Mouse (Mus musculus) G1E (cell line): ENCODE measurements around the gene Atp6v1g1. TPM values are rescaled to one million over a fixed set of nuclear protein-coding genes. Genes with fewer than 3 reads are reported as not detected.

Source experiments
- ATAC-seq: 2 replicates; pipeline ENCODE4 v1.8.0; 2016; ENCODE audit warnings: mild to moderate bottlenecking; ENCODE audit not compliant: insufficient number of reproducible peaks, poor library complexity, low FRiP score, severe bottlenecking; ENCODE audit errors: extremely low read depth
- DNase-seq: peaks from one replicate; pipeline ENCODE4 v3.0.0; 2012; ENCODE audit warnings: low spot score
- H3K27me3 ChIP-seq: 2 replicates; pipeline ENCODE4 v1.6.1; 2012; ENCODE audit warnings: mild to moderate bottlenecking, low read length, inconsistent platforms; ENCODE audit not compliant: insufficient read depth
- H3K36me3 ChIP-seq: replicated peaks from 2 replicates; pipeline ENCODE3; 2012; ENCODE audit warnings: mild to moderate bottlenecking, inconsistent platforms
- H3K4me1 ChIP-seq: 2 replicates; pipeline ENCODE4 v1.6.1; 2012; ENCODE audit warnings: low read depth, low read length, inconsistent platforms, mixed read lengths; ENCODE audit not compliant: insufficient read depth
- H3K4me3 ChIP-seq: 2 replicates; pipeline ENCODE4 v1.5.1; 2012; ENCODE audit warnings: low read depth, mild to moderate bottlenecking, inconsistent platforms, low read length, moderate library complexity, mixed read lengths
- H3K9me3 ChIP-seq: replicated peaks from 2 replicates; pipeline ENCODE4 v1.6.1; 2012; ENCODE audit warnings: inconsistent platforms
- CTCF ChIP-seq: IDR thresholded peaks from 2 replicates; pipeline ENCODE4 v1.5.1; 2012; ENCODE audit warnings: low read depth, low read length, inconsistent platforms, mixed read lengths
- GATA1 ChIP-seq: IDR thresholded peaks from 2 replicates; pipeline ENCODE4 v1.6.1; 2012; ENCODE audit warnings: borderline replicate concordance, low read length, inconsistent platforms, mixed read lengths
- GATA2 ChIP-seq: IDR thresholded peaks from 2 replicates; pipeline ENCODE4 v1.6.1; 2012; ENCODE audit warnings: low read depth, low read length, inconsistent platforms, borderline replicate concordance
- POLR2AphosphoS5 ChIP-seq: IDR thresholded peaks from 2 replicates; pipeline ENCODE4 v1.6.1; 2012; ENCODE audit warnings: low read depth, low read length, inconsistent platforms; ENCODE audit not compliant: insufficient replicate concordance
- TAL1 ChIP-seq: conservative IDR thresholded peaks from 2 replicates; pipeline ENCODE4 v1.6.1; 2012; ENCODE audit warnings: low read depth, low read length, inconsistent platforms, mixed read lengths
- polyA plus RNA-seq: library from polyadenylated mRNA; stranded (reverse); fragments of >175 nt; gene quantifications from 2 replicates; pipeline ENCODE4 v1.2.3, GENCODE M21; 2012
- total RNA-seq, 2 experiments: library from RNA; stranded (forward) in 1 of 2; stranded (reverse) in 1 of 2; fragments of 200-1000 nt in 1 of 2; fragments of >200 nt in 1 of 2; fragmentation: Nextera tagmentation in 1 of 2; gene quantifications; 2 replicates each; pipeline ENCODE4 v1.2.3; 2014 to 2017

The Atp6v1g1 gene
- total and polyA plus RNA-seq, 3 experiments = 120 to 220 (median 147) TPM

DNA sequence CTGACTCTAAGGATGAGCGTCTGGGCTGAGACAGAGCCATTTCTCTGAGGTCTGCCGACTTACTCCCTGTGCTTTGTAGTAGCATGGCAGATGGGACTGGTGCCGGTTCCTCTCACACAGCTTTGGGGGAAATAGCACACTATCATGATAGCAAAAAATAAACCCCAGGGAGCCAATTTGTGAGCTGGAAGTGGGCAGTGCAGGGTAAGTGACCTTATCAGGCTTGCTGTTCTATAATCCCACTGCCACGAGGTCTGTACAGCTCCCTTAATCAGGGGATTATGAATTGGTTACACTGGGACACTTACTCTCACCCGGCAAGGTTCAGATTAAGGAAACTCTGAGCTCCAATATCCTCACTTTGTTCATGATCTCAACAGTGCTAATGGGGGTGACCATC is 43.5 kb upstream of the Atp6v1g1 start:
- DNase-seq (no peak), ATAC-seq (no peak)
- no peak overlapping the region for H3K4me3 ChIP-seq
- H3K27me3 ChIP-seq = no peaks in the 10 kb centered on the region
- H3K36me3 ChIP-seq = no peaks in the 10 kb centered on the region
- TF ChIP-seq CTCF (no peak), GATA2 (no peak), TAL1 (no peak)
- peaks cover 36% of the 10 kb centered on the region for H3K9me3 ChIP-seq
- H3K4me1 ChIP-seq = no peaks in the 10 kb centered on the region

DNA sequence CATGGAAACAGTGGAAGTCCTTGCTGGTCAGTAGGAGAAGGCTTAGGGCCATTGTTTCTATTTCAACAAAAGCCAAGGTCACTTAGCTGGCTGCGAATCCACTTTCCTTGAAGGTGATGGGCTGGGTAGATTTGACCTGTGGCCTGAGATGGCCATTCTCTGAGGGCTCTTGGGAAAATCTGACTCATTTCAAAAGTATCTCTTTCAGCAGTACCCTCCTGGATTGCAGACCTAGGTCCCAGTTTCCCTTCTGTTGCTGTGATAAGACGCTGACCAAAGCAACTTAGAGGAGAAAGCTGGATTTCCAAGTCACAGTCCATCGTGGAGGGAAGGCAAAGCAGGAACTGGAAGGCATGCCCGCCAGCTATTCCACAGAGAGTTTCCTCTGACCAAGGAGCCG is 40.6 kb upstream of the Atp6v1g1 start:
- Histone ChIP-seq H3K4me1 (no peaks in the 10 kb centered on the region), H3K27me3 (no peaks in the 10 kb centered on the region), H3K9me3 (peaks cover 34% of the 10 kb centered on the region), H3K4me3 (no peak overlapping the region), H3K36me3 (no peaks in the 10 kb centered on the region)
- DNase-seq (no peak), ATAC-seq (no peak)
- no peak for TF ChIP-seq POLR2AphosphoS5
- TF ChIP-seq GATA1 = no peak

DNA sequence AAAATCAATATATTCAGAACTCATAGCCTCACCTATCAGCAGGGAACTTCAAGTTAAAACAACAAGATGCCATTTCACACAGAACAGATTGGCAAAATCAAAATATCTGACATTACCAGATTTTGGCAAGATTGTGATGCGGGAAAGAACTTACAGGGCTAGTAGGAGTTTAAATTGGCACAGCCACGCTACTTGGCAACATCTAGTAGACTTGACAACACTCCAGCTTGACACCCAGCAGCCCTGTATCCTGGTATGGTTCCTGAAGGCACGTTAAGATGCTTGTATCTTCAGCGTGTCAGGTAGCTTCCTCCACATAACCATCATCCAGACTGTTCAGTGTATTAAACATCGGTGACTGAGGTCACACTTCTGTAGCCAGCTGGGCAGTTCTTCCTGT is 37.1 kb upstream of the Atp6v1g1 start:
- DNase-seq (no peak), ATAC-seq (no peak)
- H3K9me3 ChIP-seq = peaks cover 16% of the 10 kb centered on the region
- no peaks in the 10 kb centered on the region for H3K27me3 ChIP-seq
- TF ChIP-seq CTCF (no peak), GATA2 (no peak), POLR2AphosphoS5 (no peak), TAL1 (no peak), GATA1 (no peak)
- no peak overlapping the region for H3K4me3 ChIP-seq
- H3K36me3 ChIP-seq = no peaks in the 10 kb centered on the region
- no peaks in the 10 kb centered on the region for H3K4me1 ChIP-seq

DNA sequence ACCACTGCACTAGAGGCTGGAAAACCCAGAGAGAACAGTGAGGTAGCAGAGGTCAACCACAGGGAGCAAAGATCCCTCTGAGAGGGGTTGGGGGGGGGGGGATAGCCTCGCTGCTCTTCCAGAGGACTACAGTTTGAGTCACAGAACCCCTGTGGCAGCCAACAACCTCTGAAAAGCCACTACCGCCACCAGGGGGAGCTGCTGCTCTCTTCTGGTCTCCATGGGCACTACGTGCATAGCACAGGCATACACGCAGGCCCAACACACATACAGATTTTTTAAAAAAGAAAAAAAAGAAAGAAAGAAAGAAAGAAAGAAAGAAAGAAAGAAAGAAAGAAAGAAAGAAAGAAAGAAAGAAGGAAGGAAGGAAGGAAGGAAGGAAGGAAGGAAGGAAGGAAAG is 36.3 kb upstream of the Atp6v1g1 start:
- H3K9me3 ChIP-seq = peaks cover 18% of the 10 kb centered on the region
- no peaks in the 10 kb centered on the region for H3K4me1 ChIP-seq
- no peak for TF ChIP-seq POLR2AphosphoS5
- TF ChIP-seq TAL1 = no peak
- TF ChIP-seq GATA1 = no peak
- TF ChIP-seq GATA2 = no peak
- TF ChIP-seq CTCF = no peak
- DNase-seq (no peak), ATAC-seq (no peak)
- no peaks in the 10 kb centered on the region for H3K27me3 ChIP-seq
- no peaks in the 10 kb centered on the region for H3K36me3 ChIP-seq
- no peak overlapping the region for H3K4me3 ChIP-seq

DNA sequence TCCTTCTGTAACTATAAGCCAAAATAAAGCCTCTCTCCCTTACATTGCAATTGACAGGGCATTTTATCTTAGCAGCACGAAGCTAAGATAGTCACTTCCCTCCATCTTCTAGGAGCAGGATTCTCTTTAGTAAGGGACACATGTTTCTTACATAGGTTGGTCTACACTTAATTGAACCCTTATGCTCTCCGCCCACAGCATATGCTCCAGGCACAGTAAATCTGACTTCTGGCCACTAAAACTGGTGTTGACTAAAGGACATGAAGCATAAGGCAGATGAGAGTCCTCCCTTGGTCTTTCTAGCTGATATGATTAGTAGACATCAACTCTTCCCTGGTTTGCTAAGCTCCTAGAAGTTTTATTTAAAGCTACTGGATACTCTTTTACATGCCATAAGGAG is 31.7 kb upstream of the Atp6v1g1 start:
- ATAC-seq (no peak), DNase-seq (no peak)
- H3K4me3 ChIP-seq = no peak overlapping the region
- no peak for TF ChIP-seq GATA2
- TF ChIP-seq CTCF = no peak
- no peak for TF ChIP-seq GATA1
- no peaks in the 10 kb centered on the region for H3K4me1 ChIP-seq
- H3K36me3 ChIP-seq = no peaks in the 10 kb centered on the region
- no peaks in the 10 kb centered on the region for H3K27me3 ChIP-seq
- H3K9me3 ChIP-seq = peaks cover 7% of the 10 kb centered on the region; the same call in 1 of the 2 replicates

DNA sequence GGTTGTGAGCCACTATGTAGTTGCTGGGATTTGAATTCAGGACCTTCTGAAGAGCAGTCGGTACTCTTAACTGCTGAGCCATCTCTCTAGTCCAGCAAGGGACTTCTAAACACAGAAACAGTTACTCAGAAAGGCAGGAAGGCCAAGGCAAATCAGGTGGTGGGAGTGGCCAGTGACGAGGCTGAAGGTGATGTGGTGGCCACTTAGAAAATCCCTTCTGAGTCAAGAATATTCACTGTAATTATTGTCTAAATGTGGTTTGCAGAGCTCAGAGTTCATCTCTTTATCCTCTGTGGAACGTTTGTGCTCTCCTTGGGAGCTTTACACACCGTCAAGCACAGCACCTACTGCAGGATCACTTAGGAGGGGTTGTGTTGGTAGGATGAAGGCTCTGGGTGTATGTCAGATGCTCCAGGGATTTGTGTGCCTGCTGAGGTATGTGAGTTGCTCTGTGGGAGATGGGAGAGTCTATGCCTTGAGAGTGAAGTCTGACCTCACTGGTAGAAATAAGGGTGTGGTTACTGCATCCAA is 30.1 kb upstream of the Atp6v1g1 start:
- DNase-seq (no peak), ATAC-seq (no peak)
- no peaks in the 10 kb centered on the region for H3K4me1 ChIP-seq
- H3K27me3 ChIP-seq = no peaks in the 10 kb centered on the region
- H3K36me3 ChIP-seq = no peaks in the 10 kb centered on the region
- no peak for TF ChIP-seq GATA2
- no peak for TF ChIP-seq POLR2AphosphoS5
- TF ChIP-seq CTCF = no peak
- no peak for TF ChIP-seq TAL1
- no peak for TF ChIP-seq GATA1
- no peak overlapping the region for H3K4me3 ChIP-seq
- H3K9me3 ChIP-seq = peaks cover 5% of the 10 kb centered on the region; the same call in 1 of the 2 replicates

DNA sequence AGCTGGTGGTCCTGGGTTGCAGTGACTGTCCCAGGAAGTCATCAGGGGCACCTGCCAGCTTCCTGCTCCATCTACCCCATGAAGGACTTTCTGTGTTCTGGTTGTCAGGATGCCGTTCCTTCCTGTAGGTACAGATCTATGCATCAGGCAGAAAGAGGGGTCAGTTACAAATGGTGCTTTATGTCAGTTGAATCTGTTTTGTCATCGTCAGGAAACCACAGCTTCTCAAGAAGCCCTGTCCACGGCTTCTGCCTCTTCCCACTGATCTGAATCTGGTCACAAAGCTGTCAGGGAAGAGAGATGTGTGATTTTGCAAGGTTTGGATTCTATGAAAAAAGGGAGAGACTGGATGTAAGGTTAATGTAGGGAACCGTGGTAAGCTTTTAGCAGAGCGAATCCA is 29.6 kb upstream of the Atp6v1g1 start:
- no peaks in the 10 kb centered on the region for H3K27me3 ChIP-seq
- H3K9me3 ChIP-seq = peaks cover 5% of the 10 kb centered on the region; the same call in 1 of the 2 replicates
- no peaks in the 10 kb centered on the region for H3K36me3 ChIP-seq
- no peaks in the 10 kb centered on the region for H3K4me1 ChIP-seq
- DNase-seq (no peak), ATAC-seq (no peak)
- H3K4me3 ChIP-seq = no peak overlapping the region
- TF ChIP-seq TAL1 (no peak), CTCF (no peak), GATA2 (no peak), POLR2AphosphoS5 (no peak), GATA1 (no peak)
